Mouse (Mus musculus): Measurements from ENCODE around the gene Fam84a. TPM values are rescaled to one million over a fixed set of nuclear protein-coding genes. Genes with fewer than 3 reads are reported as not detected.

The Fam84a gene
- not detected for total RNA-seq (2023)

GRCm38 (mm10) chr12:14151921-14152320, at the start of gene Fam84a:
Gene Fam84a, minus strand, starts transcription at chr12:14152054.

Data from neutrophil, adult 83 days (primary cell).